Mouse (Mus musculus) A20 (cell line): ENCODE results near the gene 9130213A22Rik.

Source experiments
- DNase-seq: peaks from one replicate; pipeline ENCODE4 v3.0.0-alpha.2; 2011; ENCODE audit warnings: low read depth, low spot score

The 9130213A22Rik gene

DNA sequence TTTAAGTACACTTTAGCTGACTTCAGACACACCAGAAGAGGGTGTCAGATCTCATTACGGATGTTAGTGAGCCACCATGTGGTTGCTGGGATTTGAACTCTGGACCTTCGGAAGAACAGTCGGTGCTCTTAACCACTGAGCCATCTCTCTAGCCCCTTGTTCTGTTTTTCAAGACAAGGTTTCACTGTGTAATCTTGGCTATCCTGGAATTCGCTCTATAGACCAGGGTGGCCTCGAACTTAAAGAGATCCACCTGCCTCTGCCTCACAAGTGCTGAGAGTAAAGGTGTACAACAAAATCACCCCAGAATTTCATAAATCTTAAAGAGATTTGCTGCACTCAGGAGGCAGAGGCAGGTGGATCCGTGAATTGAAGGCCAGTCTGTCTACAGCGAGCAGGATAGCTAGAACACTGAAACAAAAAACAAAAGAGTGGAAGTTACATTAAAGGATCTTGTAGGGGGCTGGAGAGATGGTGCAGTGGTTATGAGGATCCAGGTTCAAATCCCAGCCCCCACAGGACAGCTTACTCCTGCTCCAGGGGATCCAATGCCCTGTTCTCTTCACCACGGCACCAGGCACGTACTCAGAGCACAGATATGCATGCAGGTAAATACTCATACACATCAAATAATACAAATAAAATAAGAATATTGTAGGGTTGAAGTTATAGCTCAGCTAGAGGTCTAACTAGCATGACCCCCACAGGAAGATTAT lies 46.5 kb downstream of the 9130213A22Rik start:
- peak; percentile 65 for DNase-seq

DNA sequence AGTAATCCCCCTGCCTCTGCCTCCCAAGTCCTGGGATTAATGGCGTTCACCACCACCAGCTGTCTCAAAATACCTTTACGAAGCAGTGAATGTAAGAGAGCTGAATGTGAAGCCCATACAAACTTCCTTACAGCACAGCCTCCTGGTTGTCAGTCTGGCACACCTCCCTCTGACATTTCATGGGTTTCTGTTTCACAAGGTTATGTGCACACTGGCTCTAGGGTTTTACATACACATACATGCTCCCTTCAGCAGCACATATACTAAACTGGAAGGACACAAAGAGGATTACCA lies 47.7 kb downstream of the 9130213A22Rik start:
- no peak for DNase-seq

DNA sequence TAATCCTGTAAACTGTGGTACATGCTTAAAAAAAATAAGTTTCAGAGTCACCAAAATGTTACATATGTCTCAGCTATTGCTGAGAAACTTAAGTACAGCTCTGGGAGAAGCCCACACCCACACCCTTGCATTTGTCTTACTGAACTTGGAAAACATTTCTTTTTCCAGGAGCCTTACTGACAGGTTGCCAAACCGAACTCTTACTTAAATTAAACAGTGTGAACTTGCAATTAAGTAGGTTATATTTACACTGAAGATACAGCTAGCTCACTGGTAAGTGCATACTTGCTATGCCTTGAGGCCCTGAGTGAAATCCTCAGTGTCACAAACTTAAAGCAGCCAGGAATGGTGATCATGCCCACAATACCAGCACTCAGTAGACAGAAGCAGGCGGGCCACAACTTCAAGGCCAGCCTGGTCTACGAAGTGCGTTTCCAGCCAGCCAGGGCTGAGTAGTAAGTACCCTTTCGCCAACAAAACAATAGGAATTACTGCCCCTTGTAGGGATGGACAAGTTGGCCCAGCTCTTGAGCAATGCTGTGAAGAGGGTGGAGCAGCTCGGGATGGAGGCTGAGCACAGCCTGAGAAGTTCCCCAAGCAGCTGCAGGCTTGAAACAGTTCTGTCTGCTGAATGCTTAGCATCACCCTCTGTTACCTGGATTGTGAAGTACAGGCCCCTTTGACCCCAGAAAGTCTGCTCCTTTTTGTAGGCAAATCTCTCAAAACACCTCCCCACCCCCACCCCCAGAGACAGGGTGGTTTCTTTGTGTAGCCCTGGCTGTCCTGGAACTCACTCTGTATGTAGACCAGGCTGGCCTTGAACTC lies 48.2 kb downstream of the 9130213A22Rik start:
- peak; percentile 33 for DNase-seq

DNA sequence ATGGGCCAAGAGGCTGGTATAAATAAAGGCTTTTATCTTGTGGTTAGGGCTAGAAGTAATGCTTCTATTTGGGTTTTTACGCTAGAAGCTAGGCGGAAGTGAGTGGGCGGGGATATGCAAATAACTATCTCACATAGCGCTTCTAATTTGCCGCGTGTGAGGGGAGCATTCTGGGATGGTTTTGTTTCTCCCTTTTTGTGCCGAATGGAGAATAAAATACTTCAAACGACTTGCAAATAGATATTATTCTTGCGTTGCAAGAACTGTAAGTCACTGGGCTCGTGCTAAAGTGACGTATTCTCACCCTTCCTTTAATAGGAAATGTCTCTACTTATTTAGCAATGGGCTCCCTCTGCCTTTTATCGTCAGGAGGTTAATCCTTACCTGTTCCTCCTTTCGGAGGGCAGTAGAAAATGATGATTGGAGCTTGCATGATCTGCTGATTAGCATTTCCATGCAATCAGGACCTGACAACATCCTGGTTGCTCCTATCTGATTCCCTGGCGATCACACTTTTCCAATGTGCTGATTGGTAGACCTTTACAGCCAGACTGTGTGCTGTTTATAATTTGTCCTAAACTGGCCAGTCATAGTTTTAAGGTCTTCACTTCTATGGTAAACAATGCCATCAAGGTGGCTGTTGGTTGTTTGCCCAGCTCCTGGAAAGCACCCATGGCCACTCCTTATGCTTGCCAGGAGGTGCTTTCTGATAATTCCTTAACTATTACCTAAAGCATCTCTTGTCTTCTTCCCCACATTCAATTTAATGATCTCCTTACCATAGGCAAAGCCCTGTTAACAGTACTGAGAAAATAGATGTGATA lies 49.1 kb downstream of the 9130213A22Rik start:
- peak; percentile 97 for DNase-seq

DNA sequence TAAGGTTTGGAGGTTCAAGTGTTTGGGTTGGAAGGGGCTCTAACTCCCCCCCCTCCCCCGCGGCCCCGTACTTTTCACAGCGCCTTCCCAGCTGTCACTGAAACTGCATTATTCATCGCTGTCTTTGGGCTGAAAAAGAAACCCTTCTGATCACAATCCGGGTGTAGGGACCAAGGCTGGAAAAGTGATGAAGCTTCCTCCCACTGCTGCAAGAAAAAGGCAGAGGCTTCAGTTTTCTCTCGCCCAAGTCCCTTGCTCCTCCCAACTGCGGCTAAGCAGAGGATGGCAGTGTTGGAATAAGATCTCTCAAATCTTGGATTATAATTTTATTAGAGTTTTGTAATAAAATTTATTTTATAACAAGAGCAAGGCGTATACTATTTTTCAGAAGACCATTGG lies 49.7 kb downstream of the 9130213A22Rik start:
- no peak for DNase-seq

DNA sequence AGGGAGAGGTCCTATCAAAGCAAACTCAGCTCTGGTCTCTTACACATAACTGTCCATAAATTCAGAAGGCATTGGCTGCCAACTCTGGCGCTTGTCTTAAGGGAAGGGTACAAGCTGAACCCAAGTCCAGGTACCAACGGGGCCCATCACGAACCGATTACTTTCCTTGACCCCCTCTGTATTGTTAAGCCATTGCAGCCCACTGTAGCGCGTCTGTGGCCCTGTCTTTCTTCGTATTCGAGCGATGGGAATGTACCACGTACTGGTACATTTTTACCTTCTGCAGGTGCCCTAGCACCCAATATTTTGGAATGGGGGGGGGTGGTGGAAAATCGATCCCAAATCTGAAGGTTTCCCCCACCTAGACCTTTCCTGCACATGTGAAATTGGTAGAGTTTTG lies 50.2 kb downstream of the 9130213A22Rik start:
- DNase-seq, result no peak

DNA sequence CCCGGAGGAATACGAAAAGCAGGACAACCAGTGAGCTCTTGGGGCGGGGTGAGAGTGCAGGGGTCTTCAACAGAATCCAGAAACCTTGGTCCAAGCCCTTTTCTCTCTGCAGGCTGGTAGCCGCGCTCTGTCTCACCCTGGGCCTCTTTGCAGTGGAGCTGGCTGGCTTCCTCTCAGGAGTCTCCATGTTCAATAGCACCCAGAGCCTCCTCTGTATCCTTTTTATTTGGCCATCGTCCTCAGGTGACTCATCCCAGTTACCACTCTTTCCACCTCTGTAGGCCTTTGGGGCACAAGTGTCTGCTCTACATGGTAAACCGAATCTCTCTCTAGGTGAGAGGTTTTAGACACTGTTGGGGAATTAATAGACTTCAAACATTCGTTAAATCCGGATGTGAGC lies 51.1 kb downstream of the 9130213A22Rik start:
- DNase-seq, result no peak

DNA sequence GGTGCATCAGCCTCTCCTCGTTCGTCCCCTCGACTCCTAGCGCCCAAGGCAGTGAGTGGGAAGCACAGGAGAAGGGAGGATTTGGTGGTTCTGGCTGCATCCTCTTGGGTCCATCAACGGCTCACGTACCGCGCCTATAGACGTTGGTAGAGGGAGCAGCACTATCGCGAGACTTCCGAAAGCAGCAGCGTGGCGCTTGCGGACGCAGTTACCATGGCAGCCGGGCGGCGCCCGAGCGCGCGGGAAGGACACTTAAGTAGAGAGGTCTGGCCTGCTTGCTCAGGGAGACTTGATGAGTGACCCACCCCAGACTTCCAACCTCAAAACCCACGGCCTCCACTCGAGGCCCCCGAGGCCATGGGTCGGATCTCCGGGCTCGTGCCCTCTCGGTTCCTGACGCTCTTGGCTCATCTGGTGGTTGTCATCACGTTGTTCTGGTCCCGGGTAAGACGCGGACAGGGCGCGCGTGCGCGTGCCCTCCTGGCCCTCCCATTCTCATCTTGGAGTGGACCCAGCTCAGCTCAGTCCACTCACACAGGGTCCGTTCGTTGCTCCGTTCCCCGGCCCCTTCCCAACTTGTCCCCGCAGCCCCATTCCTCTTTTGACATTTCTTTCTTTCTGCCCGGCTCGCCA lies 51.7 kb downstream of the 9130213A22Rik start, which contains the start of gene Tmem107:
Gene Tmem107 (plus strand): TSS at position 217 of the 633 bp plus-strand sequence.
- DNase-seq, result peak; percentile 98

DNA sequence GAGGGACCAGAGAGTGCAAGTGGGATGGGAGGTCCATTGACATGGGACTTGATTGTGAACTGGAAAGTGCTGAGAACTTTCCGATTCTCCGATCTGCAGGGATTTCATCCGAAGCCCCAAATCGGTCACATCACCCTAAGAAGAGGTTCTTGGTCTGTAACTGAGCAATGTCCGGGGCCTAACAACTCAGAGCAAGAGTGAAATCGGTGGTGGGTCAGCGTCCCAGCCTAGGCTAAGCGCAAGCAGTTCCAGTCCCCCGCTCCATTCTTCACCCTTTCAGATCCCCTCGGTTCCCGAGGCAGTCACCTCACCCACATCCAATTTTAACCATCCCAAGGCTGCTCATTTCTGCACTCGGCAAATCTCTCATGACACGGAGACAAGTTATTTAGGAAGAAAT lies 52.3 kb downstream of the 9130213A22Rik start:
- no peak for DNase-seq
